Mouse (Mus musculus): ENCODE measurements around the gene Macrod1. TPM values are rescaled to one million over a fixed set of nuclear protein-coding genes. Genes with fewer than 3 reads are reported as not detected.
"Not testable (repeated sequence)": the region's sequence is repeated elsewhere in the genome, so short reads cannot be mapped to it uniquely, and the experiment has no call there.

Macrod1 gene
- total RNA-seq, 1 experiment from 2014 or later, result 3.7 TPM

DNA sequence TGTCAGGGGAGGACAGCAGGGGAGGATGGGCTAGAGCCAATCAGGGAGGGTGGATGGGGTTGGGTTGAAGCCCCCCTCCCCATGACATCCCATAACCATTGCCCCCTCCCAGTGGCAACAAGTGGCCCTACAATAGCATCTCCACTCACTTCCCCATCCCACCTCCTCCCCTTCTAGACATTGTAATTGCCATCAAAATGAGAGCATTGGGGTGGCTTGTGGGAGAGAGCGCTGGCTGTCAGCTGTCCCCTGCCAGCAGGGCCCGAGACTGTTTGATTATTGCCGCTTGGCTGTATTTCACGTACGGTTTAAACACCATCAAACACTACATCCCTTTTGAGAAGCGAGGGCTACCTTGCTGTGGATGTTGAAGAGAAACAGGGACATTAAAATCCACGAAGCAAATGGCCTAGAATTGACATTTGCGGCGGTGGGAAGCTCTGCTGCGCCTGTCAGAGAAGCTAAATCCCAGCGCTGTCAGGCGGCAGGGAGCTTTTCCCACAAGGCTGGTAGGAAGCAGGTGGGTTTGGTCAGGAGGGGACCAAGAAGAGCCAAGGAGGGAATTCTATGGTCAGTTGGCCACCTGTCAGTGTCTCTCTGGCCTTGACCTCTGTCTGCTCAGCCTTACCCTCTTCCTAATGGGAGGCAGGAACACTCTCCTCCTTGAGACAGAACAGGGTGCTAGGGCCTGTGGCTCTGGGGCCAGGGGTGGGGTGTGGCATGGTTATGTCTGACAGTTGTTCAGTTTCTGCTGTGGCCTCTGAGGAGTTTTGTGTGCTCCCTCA lies 17.6 kb downstream of the Macrod1 start:
- no peak for ATAC-seq (ENCODE audit: extremely low read depth, insufficient number of reproducible peaks, low FRiP score, poor library complexity, severe bottlenecking)

DNA sequence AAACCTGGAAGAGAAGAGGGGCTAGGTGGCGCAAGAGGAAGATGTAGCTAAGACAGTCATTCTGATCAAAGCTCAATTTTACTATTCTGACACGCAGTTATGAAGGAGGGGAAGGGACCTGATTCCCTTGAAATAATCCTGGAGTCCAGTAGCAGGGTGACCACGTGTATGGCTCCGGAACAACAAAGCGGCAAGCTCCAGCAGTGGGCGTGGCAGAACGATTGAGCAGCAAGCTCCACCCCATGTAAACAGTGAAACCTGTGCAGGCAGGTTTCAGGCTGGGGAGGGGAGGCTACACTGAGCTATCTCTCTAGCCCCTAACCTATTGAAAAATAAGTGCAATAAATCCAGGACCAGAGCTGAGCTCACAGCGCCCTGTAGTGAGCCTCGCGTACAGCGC lies 18.7 kb downstream of the Macrod1 start:
- ATAC-seq (ENCODE audit: extremely low read depth, insufficient number of reproducible peaks, low FRiP score, poor library complexity, severe bottlenecking), result not testable (repeated sequence)

DNA sequence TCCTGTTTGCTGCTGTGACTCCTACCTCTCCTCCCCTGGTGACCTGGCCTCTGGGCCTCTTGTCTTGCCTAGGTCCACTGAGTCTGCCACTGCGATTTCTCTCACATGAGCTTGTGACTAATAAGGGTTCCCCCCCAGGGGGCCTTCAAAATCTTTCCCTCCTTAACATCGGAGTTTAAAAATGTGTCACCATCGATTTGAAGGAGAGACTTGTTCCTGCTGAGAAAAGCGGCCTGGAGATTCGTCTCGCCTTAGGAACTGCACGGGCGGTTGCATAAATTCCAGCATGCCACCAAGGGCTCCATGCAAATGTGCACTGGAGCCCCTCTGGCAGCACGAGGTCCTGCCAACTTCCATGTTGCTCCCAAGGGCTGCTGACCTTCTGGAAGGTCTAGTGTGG lies 21.1 kb downstream of the Macrod1 start:
- no peak for ATAC-seq (ENCODE audit: extremely low read depth, insufficient number of reproducible peaks, low FRiP score, poor library complexity, severe bottlenecking)

DNA sequence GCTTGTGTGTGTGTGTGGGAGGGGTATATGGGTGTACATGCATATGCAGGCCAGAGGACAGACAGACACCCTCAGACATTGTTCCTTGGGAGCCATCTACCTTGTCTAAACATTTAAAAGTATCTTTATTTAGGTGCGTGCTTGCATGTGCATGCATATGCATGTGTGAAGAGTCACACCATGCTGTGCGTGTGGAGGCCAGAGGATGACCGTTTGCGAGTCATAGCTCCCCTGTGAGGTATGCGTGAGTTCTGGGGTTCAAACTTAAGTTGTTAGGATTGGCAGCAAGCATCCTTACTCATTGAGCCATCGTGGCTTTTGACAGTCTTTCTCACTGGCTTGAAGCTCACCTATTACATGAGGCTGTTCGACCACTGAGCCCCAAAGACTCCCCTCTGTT lies 21.7 kb downstream of the Macrod1 start:
- no peak for ATAC-seq (ENCODE audit: extremely low read depth, insufficient number of reproducible peaks, low FRiP score, poor library complexity, severe bottlenecking)

DNA sequence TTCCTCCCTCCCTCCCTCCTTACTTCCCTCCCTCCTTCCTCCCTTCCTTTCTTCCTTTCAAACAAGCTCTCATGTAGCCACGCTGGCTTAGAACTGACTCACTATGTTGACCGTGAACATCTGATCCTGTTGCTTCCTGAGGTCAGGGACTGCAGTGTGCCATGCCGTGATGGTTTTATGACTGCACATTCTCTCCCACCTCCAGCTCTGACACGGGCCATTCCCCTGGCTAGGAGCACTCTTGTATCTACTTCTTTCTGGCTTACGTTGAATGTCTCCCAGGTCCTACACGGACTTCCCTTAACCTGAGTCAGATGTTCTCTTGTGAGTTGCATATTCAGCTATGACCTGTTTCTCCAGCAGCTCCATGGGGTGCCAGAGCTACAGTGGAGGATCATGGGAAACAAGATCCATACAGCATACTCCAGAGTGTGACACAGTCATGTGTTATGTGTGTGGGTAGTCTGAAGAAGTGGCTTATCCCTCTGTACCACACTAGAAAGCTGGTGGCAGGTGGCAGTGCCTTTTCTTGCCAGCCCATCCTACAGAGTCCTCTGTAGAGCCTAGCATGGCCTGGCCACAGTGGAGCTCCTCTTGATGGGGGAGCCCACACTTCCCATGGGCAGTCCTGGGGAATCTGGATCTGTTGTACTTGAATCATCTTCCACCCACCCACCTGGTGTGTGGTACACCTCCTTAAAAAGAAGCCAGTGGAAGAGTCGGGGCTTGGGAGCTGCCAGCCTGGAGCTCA lies 25.1 kb downstream of the Macrod1 start:
- no peak for ATAC-seq (ENCODE audit: extremely low read depth, insufficient number of reproducible peaks, low FRiP score, poor library complexity, severe bottlenecking)

DNA sequence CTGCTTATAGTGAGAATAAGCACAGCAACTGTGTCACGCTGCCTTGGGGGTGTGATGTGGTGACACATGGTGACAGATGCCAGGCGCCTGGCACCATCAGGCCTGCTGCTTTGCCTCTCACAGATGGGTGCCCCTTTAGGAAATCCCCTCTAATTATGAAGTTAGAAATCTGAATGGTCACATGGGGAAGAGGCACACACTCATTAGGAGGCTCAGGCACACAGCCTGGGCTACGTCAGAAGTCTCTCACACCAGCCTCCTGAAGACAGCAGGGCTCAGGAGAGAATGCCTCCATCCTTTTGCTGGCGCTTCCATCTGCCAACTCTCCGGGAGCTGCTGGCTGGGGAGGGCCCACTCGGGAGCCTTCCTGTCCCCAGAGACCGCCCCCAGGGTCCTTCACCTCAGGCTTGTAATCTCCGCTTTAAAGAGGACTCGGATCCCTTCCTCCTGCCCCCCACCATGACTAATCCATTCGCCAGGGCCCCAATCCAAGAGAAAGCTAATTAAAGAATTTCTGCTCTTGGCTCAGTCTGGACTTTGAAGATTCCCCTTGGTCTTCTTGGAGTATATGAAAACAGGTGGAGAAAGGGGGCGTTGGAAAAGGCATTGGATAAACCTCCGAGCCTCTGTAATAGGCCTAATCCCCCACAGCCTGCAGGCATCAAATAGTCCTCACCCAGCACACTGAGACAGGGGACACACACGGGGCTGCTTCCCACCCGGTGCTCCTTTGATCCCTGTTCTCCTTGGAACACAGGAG lies 26.6 kb downstream of the Macrod1 start:
- no peak for ATAC-seq (ENCODE audit: extremely low read depth, insufficient number of reproducible peaks, low FRiP score, poor library complexity, severe bottlenecking)

DNA sequence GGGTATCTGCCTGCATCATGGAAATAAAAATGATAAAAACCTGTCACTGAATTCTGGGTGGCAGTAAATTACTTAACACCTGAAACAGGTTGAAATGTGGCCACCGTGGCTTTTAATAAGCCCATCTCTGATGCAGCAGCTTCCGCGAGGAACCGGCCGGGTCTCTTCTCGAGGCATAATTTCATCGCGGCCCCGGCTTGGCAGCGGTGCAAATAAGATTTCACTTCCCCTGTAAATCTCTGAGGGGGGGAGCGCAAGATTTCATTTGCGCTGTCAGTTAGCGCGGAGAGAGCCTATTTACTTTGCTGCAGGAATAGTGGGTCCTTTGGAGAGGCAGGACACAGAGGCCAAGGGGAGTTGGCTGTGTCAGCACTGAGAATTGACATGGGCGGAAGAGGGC lies 28.1 kb downstream of the Macrod1 start:
- ATAC-seq (ENCODE audit: extremely low read depth, insufficient number of reproducible peaks, low FRiP score, poor library complexity, severe bottlenecking), result no peak

DNA sequence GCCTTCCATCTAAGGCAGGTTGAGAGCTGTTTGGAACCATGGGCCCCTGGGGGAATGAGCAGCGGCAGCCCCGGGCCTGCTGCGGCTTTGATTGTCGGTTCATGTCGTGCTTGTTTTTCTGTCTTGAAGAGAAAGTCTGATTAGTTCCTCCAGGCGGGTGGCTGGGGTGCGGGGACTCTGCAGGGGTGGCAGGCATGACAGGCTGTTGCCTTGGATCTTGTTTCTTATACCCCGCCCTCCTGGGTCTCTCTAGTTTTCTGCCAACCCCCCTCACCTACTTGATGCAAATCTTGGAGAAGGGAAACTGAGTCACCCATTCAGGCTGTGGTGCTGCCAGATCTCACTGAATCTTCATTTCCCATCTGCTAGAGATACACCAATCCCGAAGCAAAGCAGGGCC lies 31.9 kb downstream of the Macrod1 start:
- no peak for ATAC-seq (ENCODE audit: extremely low read depth, insufficient number of reproducible peaks, low FRiP score, poor library complexity, severe bottlenecking)

DNA sequence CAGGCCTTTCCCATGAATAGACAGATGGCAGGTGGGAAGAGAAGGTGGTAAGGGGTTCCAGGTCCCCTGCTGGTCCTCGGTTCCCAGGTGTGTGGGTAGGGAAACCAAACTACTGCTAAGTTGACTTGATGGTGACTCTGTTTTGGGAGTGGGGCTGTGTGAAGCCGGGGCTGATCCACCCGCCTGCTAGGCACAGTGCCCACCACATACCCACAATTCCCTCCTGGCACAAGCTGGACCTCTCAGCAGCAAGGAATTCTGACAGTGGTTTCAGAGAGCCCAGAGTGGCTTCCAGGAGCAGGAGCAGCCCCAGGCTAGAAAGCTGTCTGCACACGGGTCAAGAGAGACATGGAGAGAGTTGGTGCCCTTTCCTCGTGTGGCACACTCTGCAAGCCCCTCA lies 32.4 kb downstream of the Macrod1 start:
- ATAC-seq (ENCODE audit: extremely low read depth, insufficient number of reproducible peaks, low FRiP score, poor library complexity, severe bottlenecking), result no peak

DNA sequence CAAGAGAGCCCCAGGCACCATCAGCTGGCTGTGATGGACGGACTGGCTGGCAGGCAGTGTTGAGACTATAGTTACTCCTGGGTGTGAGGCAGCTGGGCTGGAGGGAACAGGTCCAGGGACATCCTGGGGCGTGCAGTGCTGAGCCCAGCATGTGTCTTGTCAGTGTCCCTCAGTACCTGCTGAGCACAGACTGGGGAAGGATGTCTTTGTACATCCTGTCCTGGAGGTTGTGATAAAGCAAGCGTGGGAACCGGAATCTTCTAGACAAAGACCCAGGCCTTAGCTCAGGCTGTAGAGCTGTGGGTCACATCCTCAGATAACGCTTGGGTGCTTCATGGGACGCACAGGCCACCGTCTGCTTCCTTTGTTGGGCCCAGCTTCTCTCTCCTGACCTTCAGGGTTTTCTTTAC lies 33.2 kb downstream of the Macrod1 start:
- no peak for ATAC-seq (ENCODE audit: extremely low read depth, insufficient number of reproducible peaks, low FRiP score, poor library complexity, severe bottlenecking)

DNA sequence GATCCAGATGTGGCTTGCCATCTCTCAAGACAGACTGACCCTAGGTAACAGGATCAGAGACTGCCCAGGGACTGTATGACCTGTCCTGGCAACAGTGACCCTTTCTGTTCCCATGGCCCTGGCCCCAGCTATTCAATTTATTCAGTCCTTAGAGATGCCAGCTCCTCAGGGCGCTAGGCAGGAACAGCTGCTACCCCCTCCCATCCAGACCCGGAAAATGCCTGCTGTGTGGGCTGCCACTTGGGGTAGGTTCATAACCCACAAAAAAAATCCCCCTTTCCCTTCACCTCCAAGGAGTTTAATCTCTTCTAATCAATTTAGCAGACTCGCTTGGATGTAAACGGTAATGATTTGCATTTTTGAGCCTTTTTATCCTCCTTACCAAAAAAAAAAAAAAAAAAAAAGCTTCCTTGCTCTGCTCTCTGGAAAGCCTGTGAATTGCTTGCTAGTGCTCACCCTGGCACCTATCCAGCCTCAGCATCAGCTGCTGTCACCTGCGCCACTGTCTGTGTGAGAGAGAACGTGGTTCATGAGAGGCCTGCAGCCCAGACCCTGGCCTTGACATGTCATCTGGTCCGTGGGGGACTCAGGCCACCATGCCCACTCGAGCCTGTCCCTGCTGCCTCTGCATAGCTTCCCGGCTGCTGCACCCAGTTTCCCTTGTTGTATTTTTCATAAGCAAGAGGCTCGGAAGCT lies 33.9 kb downstream of the Macrod1 start:
- no peak for ATAC-seq (ENCODE audit: extremely low read depth, insufficient number of reproducible peaks, low FRiP score, poor library complexity, severe bottlenecking)

DNA sequence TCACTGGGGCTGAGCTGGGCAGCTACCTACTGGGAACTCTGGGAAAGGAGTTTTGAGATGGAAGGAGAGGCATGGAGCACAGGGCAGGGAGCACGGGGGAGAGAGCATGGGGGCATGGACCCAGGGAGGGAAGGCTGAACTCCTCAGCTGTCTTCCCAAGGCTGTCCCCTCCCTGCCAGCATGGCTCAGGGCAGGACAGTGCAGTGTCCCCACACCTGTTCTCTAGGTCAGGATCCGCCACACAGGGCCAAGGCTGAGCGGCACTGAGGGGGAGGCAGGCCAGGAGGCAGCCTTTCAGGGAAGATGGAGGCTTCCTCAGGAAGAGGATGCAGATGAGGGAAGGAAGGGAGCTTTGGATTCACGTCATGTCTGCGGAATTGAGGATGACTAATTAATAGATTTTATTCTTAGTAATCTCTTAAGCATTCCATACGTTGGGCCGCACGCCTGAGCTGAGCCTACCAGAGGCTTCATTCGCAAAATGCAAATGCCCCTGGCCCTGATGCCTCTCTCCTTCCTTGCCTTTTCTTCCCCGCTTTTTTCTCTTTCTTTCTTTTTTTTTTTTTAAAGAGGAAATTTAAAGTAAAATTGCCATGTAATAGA lies 34.9 kb downstream of the Macrod1 start:
- no peak for ATAC-seq (ENCODE audit: extremely low read depth, insufficient number of reproducible peaks, low FRiP score, poor library complexity, severe bottlenecking)

DNA sequence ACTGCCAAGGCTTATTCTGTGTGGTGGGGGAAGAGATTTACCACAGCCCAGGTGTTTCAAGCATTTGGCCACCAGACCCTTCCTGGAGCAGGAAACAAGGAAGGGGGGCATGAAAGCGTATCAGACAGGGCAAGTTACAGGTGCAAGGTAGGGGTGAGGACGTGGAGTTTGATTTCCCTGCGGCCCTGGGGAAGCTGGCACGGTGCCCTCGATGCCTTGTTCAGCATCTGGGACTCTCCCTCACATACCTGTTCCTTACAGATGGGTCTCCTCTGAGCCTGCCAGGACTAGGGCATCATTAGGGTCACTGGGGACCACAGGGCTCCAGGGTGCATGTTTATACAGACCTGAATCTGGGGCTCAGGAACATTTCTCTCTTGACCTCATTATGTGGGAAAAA lies 36.1 kb downstream of the Macrod1 start:
- ATAC-seq (ENCODE audit: extremely low read depth, insufficient number of reproducible peaks, low FRiP score, poor library complexity, severe bottlenecking), result no peak

DNA sequence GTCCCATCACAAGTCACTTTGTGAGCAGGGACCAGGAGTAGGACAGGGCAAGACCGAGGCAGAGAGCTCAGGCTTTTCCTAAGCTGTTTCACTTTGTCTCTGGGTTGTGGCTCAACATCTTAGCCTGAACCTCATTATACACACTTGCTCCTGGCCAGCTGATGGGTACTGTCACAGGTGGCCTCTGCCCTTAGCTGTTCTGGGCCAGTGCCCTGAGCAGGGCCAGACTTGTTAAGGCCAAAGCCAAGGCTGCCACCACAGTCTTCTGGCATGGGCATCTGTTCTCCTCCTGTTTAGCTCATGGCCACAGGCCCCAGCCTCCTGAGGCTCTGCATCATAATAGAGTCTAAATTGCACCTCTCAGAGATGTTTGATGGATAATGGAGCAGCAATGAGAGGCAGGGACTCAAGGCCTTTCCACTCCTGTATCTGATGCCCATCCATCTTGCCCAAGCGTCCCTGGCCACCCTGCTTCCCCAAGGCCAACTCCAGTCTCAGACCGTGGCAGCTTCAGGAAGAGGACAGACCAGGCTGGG lies 43.1 kb downstream of the Macrod1 start:
- no peak for ATAC-seq (ENCODE audit: extremely low read depth, insufficient number of reproducible peaks, low FRiP score, poor library complexity, severe bottlenecking)

DNA sequence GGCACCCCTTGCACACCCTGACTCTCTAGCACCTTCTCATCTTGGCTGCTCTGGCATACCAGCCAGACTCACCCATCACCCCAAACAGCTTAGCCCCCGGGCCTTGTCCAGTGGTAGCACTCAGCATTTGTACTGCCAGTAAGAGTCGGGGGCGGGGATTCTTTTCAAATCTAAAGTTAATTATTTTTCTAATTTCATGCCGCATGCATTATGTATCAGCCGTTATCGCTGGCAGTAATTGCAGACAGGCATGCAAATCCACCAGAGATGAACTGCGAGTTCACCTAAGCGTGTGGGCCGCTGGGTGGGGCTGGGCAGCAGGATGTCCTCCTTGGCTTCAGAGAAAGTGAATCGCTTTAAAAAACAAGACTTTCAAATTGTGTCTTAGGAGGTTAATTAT lies 45.4 kb downstream of the Macrod1 start:
- no peak for ATAC-seq (ENCODE audit: extremely low read depth, insufficient number of reproducible peaks, low FRiP score, poor library complexity, severe bottlenecking)

DNA sequence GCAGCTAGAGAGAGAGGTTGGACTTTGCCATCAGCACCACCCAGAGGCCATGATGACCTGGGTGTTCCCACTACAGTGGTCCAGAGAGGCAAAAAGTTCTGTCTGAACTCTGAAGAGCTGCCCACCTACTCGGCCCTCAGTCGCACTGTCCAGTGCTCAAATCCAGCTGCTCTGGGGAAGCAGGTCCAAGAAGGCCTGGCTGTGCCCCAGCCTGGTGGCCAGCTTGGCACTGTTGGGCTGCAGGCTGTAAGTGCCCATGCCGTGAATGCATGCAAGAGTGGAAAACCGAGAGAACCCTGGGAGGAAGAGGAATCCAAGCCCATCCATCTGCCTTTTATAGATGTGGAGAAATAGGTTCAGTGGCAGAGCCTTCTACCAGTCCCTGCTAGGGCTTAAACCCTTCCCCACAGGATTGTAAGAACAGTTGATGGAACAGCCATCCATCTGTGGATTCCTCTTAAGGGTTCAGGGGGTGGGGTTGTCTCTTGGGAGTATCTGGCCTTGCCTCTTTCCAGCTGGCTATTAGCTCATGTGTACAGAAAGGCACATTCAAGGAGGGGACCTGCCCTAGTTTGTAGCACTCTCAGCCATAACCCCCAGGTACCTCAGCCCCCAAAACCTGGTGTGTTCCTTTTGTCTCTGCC lies 46.9 kb downstream of the Macrod1 start:
- no peak for ATAC-seq (ENCODE audit: extremely low read depth, insufficient number of reproducible peaks, low FRiP score, poor library complexity, severe bottlenecking)

DNA sequence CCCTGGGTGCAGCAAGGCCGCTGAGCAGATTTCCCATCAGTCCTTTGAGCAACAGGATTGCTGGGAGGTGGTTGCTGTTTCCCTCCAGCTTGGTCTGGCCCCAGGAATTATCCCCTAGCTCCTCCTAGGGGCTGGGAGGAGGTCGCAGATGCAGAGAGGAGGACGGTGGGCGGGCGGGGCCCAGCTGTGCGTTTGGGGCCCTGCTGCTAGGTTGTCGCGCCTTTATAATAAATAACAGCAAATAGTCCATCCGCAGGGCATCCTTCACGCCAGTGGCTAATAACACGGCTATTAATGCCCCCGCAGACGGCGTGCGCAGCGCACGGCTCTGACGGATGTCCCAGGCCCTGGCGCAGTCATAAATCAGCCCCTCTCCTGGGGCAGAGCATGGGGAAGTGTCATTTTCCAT lies 47.4 kb downstream of the Macrod1 start:
- ATAC-seq (ENCODE audit: extremely low read depth, insufficient number of reproducible peaks, low FRiP score, poor library complexity, severe bottlenecking), result no peak

DNA sequence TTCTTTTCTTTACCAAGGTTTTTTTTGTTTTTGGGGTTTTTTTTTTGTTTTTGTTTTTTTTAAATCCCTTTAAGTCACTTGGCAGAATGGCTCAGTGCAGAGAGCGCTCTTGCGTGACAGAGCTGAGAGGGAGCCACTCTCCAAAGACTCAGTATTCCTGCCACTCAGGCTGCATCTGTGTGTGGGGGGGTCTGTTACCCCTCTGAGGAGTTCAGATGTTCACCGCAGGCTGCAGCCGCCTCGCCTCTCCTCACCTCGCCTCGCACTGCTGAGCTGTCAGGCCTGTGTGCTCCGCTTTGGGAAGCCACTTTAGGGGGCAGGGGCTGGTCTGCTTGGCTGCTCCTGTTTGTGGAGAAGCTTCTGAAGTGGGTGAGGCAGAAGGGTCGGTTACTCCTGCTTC lies 48.9 kb downstream of the Macrod1 start, which contains the start of gene Flrt1:
TSS of gene Flrt1 (minus strand) at position 186 of the 400 bp plus-strand sequence.
- ATAC-seq (ENCODE audit: extremely low read depth, insufficient number of reproducible peaks, low FRiP score, poor library complexity, severe bottlenecking), result no peak

All from neutrophil, adult 5-6 weeks (primary cell).